In genomic region chr1:162035800-162036460, GRCm38 (mm10) we compare ENCODE assay signal across 14 mouse cellular contexts. TPM values are rescaled to one million over a fixed set of nuclear protein-coding genes. Genes with fewer than 3 reads are reported as not detected.
A peak's percentile ranks its signal among the peaks of the same experiment; 100 is the strongest.
DNase-seq lines count a peak whose midpoint lies in the region; ATAC-seq and TF ChIP-seq lines count a peak whose summit lies in the region.
"Had no signal": no experiment of that assay in that cellular context is flagged by ENCODE, and none has a peak within 500 bp of the region (broad histone marks: within the 10 kb centered on the region; RNA-seq: fewer than 3 reads in every experiment).

No protein-coding gene starts in this region.

- H3K27ac ChIP-seq in heart, embryonic 13.5 days (replicated peaks): peak overlapping the region; percentile 91
- peak overlapping the region; percentile 92 for H3K27ac ChIP-seq in lung, embryonic 14.5 days (ENCODE audit: low read depth)
- H3K27ac ChIP-seq in hindbrain, embryonic 12.5 days: peak overlapping the region; percentile 85
- peak overlapping the region; percentile 95 for H3K27ac ChIP-seq in limb, embryonic 15.5 days
- H3K27ac ChIP-seq: liver, embryonic 15.5 days; midbrain, embryonic 12.5 days had no signal

- H3K4me3 ChIP-seq in heart, embryonic 13.5 days: no peak overlapping the region
- H3K4me3 ChIP-seq in lung, embryonic 14.5 days (ENCODE audit: low read depth, low read length): no peak overlapping the region
- H3K4me3 ChIP-seq in hindbrain, embryonic 12.5 days: no peak overlapping the region
- H3K4me3 ChIP-seq in limb, embryonic 15.5 days: no peak overlapping the region
- H3K4me3 ChIP-seq: erythroblast, embryonic 14.5 days; liver, embryonic 15.5 days; midbrain, embryonic 12.5 days had no signal

- peaks cover 47% of the 10 kb centered on the region for H3K4me1 ChIP-seq in heart, embryonic 13.5 days
- peaks cover 35% of the 10 kb centered on the region for H3K4me1 ChIP-seq in lung, embryonic 14.5 days (ENCODE audit: insufficient read depth)
- peaks cover 22% of the 10 kb centered on the region for H3K4me1 ChIP-seq in hindbrain, embryonic 12.5 days
- peaks cover 43% of the 10 kb centered on the region for H3K4me1 ChIP-seq in limb, embryonic 15.5 days

- H3K27me3 ChIP-seq in heart, embryonic 13.5 days (replicated peaks): no peaks in the 10 kb centered on the region
- H3K27me3 ChIP-seq in lung, embryonic 14.5 days (ENCODE audit: insufficient read depth, low read length): no peaks in the 10 kb centered on the region
- H3K27me3 ChIP-seq in hindbrain, embryonic 12.5 days: no peaks in the 10 kb centered on the region
- H3K27me3 ChIP-seq in limb, embryonic 15.5 days: no peaks in the 10 kb centered on the region
- H3K27me3 ChIP-seq: liver, embryonic 15.5 days; midbrain, embryonic 12.5 days had no signal

- H3K36me3 ChIP-seq in heart, embryonic 13.5 days: no peaks in the 10 kb centered on the region
- H3K36me3 ChIP-seq in lung, embryonic 14.5 days (ENCODE audit: insufficient read depth): no peaks in the 10 kb centered on the region
- no peaks in the 10 kb centered on the region for H3K36me3 ChIP-seq in hindbrain, embryonic 12.5 days
- no peaks in the 10 kb centered on the region for H3K36me3 ChIP-seq in limb, embryonic 15.5 days
- H3K36me3 ChIP-seq: liver, embryonic 15.5 days; midbrain, embryonic 12.5 days had no signal

- ATAC-seq in heart, embryonic 13.5 days (ENCODE audit: extremely low read depth, insufficient number of reproducible peaks, low FRiP score, low TSS enrichment): no peak
- ATAC-seq in lung, embryonic 14.5 days (ENCODE audit: insufficient read depth): no peak
- no peak for ATAC-seq in hindbrain, embryonic 12.5 days (ENCODE audit: low FRiP score)
- ATAC-seq in limb, embryonic 15.5 days (ENCODE audit: insufficient number of reproducible peaks, low FRiP score, low TSS enrichment, low read depth): peak; percentile 79
- ATAC-seq in megakaryocyte progenitor cell, adult 5-6 weeks (replicated peaks; ENCODE audit: poor library complexity): no peak

- DNase-seq in heart, adult 18-20 months: no peak
- no peak for DNase-seq in lung, embryonic 14.5 days
- no peak for DNase-seq in lung, postnatal 36 days
- DNase-seq in right cerebral cortex, postnatal 14 days: no peak
- DNase-seq: cerebellum, adult 9-11 months had no signal

- no peak for TF ChIP-seq CTCF in lung, embryonic 14.5 days (IDR thresholded peaks at IDR 0.05; ENCODE audit: low read depth)

- no peak overlapping the region for H3K4me2 ChIP-seq in heart, embryonic 13.5 days
- H3K4me2 ChIP-seq in lung, embryonic 14.5 days: no peak overlapping the region
- H3K4me2 ChIP-seq in hindbrain, embryonic 12.5 days (replicated peaks): no peak overlapping the region
- no peak overlapping the region for H3K4me2 ChIP-seq in limb, embryonic 15.5 days
- H3K4me2 ChIP-seq: liver, embryonic 15.5 days; midbrain, embryonic 12.5 days had no signal

- H3K9ac ChIP-seq in heart, embryonic 13.5 days: 0 out of 2 replicates have a peak overlapping the region, but pooled peaks have one; percentile 44
- no peak overlapping the region for H3K9ac ChIP-seq in lung, embryonic 14.5 days
- H3K9ac ChIP-seq in hindbrain, embryonic 12.5 days: no peak overlapping the region
- no peak overlapping the region for H3K9ac ChIP-seq in limb, embryonic 15.5 days
- H3K9ac ChIP-seq: liver, embryonic 15.5 days; midbrain, embryonic 12.5 days had no signal

- no peaks in the 10 kb centered on the region for H3K9me3 ChIP-seq in heart, embryonic 13.5 days
- H3K9me3 ChIP-seq in lung, embryonic 14.5 days (ENCODE audit: low read depth, low read length): no peaks in the 10 kb centered on the region
- 0 out of 2 replicates have a peak, but pooled peaks cover 4% of the 10 kb centered on the region for H3K9me3 ChIP-seq in hindbrain, embryonic 12.5 days (replicated peaks)
- no peaks in the 10 kb centered on the region for H3K9me3 ChIP-seq in limb, embryonic 15.5 days
- H3K9me3 ChIP-seq: liver, embryonic 15.5 days had no signal

- WGBS in heart, embryonic 13.5 days: 71% methylated on average over 6 of the region's 6 CpGs
- WGBS in lung, embryonic 14.5 days: 61% methylated on average over 6 of the region's 6 CpGs
- 75% methylated on average over 6 of the region's 6 CpGs for WGBS in hindbrain, embryonic 12.5 days
- WGBS in limb, embryonic 15.5 days: 33% methylated on average over 6 of the region's 6 CpGs

RNA-seq across cellular contexts. Expression of gene 4930558K02Rik, which starts 56.5 kb away (rescaled TPM):
- polyA plus RNA-seq in heart, embryonic 13.5 days (2015; fragmentation: Nextera tagmentation; extraction: Ambion mirVana): not detected in 2 replicates
- not detected for total RNA-seq in heart, adult 18-20 months (2021)
- not detected in 2 replicates for polyA plus RNA-seq in lung, embryonic 14.5 days (2014; fragmentation: Nextera tagmentation; extraction: Ambion mirVana)
- polyA plus RNA-seq in hindbrain, embryonic 12.5 days (2016; fragmentation: Nextera tagmentation; extraction: Ambion mirVana): not detected in 2 replicates
- not detected in 2 replicates for polyA plus RNA-seq in limb, embryonic 15.5 days (2015; fragmentation: Nextera tagmentation; extraction: Ambion mirVana)
- total RNA-seq in megakaryocyte progenitor cell, adult 5-6 weeks (2015): 0.39 TPM in 1 of 2 replicates, not detected in the other
- not detected in 2 replicates for total RNA-seq in megakaryocyte progenitor cell, adult 5-6 weeks (2017)
- total RNA-seq: layer of hippocampus, postnatal 25 days had no signal
- polyA plus RNA-seq: C2C12; erythroblast, embryonic 14.5 days; liver, embryonic 15.5 days; midbrain, embryonic 12.5 days had no signal
